Mouse (Mus musculus): ENCODE data around the gene Lsm12.

Lsm12 gene

GRCm38 (mm10) chr11:102216056-102216885 is 31.2 kb upstream of the Lsm12 start:
- peak; percentile 70 to 72 for DNase-seq (ENCODE audit: low spot score in 2 of 2)

GRCm38 (mm10) chr11:102215511-102215910 is 30.4 kb upstream of the Lsm12 start:
- DNase-seq (ENCODE audit: low spot score in 2 of 2): no peak

GRCm38 (mm10) chr11:102214430-102215156 is 29.5 kb upstream of the Lsm12 start:
- DNase-seq (ENCODE audit: low spot score in 2 of 2): no peak

DNA sequence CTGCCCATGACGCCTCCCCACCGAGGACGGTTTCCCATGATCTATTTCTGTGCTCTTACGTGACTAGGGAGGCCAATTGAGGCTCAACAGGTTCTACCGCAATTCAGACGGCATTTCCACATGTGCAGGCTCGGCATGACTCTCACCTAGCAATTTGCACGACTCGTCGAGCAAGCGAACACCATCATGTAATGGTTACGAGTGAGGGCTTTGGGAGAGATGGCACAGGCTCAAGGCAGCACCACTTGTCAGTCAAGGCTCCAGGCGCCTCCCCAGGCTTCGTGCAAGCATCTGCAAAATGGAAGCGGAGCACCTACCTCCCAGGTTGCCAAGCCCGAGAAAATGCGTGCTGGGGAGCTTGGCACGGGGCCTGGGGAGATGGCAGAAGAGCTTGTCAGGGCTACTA is 26.8 kb upstream of the Lsm12 start:
- no peak for DNase-seq (ENCODE audit: low spot score in 2 of 2)

GRCm38 (mm10) chr11:102211011-102211410 is 25.9 kb upstream of the Lsm12 start:
- no peak for DNase-seq (ENCODE audit: low spot score in 2 of 2)

DNA sequence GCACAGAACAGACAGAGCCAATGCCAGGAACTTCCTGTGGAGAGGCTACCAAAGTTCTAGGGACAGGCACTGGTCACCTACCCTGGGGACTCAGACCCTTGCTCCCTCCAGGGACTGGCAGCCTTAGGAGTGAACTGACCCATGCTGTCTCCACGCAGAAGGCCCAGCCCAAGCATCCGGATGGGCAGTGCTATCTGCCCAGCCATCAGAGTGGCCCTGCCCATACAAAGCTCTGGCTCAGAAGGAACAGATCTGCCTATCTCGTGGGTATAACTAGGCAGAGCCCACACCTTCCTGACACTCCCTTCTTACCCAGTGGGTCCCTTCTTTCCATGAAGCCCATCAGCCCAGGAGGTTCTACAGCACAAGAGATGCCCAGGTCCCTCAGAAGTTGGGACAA is 25.1 kb upstream of the Lsm12 start:
- DNase-seq (ENCODE audit: low spot score in 2 of 2): no peak

- no peak for DNase-seq (ENCODE audit: low spot score in 2 of 2)
Observed at GRCm38 (mm10) chr11:102209742-102210141, 24.6 kb upstream of the Lsm12 start.

- no peak for DNase-seq (ENCODE audit: low spot score in 2 of 2)
Observed at GRCm38 (mm10) chr11:102208846-102209245, 23.8 kb upstream of the Lsm12 start.

GRCm38 (mm10) chr11:102207825-102208777 is 23.0 kb upstream of the Lsm12 start:
- peak in 1 of 2 experiments; percentile 56 for DNase-seq (ENCODE audit: low spot score in 2 of 2)

DNA sequence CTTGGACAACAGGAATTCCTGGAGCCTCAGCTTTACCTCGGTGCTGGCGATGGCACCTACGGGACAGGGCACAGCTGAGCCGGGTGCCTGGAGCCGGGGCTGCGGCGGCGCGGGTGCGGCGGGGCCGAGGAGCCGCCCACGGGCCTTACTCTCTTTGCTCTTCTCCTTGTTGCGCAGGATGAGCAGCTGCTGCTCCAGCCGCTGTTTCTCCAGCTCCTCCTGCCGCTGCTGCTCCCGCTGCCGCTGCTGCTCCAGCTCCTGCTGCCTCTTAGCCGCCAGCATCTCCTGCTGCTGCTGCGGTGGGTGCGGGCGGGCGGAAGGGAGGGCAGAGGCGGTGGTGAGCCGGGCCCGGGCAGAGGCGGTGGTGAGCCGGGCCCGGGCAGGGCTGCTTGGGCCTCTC is 21.4 kb upstream of the Lsm12 start:
- no peak for DNase-seq (ENCODE audit: low spot score in 2 of 2)

DNA sequence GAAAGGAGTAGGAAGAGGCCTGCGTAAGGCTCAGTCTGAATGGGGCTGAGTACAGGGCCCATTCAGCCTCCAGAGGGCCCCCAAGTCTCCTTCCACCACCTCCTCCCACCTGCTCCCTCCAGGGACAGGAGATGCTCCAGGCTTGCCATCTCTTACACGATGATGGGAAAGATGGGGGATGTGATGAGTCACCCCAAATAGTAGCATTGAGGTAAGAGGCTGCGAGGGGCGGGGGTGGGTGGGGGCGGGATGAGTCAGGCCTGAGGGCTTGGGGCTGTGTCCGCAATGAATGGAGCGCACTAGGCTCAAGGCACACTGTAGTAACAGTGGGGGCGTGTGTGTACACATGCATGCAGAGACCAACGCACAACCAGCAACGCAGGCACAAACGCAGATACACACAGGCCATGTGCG is 16.3 kb upstream of the Lsm12 start:
- no peak for DNase-seq (ENCODE audit: low spot score in 2 of 2)

DNA sequence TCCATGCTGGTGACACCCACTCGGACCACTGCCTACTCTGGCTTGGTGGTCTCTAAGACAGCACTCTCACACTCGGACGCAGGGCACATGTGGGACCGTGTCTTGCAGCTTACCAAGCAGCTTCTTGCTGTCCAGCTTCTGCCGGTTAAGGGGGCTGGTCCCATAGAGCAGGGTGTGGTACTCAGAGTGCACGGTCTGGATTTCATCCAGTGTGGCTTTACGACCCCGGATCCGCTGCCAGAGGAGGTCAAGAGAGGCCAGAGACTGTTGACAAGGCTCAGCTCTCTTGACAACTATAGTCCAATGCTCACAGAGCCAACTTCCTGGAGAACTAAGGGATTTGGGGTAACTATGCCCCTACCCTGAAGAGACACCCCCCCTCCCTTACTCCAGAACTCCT is 14.8 kb upstream of the Lsm12 start:
- DNase-seq (ENCODE audit: low spot score in 2 of 2): no peak

GRCm38 (mm10) chr11:102198245-102198644 is 13.1 kb upstream of the Lsm12 start:
- no peak for DNase-seq (ENCODE audit: low spot score in 2 of 2)

- DNase-seq (ENCODE audit: low spot score in 2 of 2): no peak
Observed at GRCm38 (mm10) chr11:102196018-102196797, 11.1 kb upstream of the Lsm12 start.

DNA sequence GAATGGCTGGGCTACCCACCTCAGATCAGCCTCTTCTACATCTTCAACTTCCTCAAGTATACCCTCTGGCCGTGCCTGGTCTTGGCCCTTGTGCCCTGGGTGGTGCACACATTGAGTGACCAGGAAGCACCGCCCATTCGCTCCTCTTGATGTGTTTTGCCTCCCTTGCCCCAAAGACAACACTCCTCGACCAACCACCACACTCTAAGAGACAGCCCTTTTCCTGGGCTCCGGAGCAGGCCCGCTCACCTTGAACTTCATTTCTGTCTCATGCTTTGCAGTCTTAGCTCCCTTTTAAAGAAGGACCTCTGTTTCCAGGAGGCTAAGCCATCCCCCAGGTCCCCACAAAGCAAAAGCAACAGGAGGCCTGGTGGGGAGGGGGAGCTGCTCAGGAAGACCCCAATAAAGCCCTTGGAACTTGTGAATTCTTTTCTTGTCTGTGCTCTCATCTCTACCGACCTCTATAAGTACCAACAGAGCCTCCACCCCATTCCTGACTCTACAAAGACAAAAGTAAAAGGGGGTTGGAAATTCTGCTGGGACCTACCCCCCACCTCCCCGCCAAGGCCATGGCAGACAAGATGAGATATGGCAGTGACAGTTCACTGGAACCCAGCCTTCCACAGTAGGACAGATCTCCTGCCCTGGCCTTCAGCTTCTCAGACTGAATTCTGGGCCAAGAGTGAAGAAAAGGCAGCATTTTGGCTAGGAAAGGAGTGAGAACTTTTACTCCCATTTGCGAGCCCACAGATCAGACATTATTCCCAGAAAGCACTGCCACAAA is 8.8 kb upstream of the Lsm12 start:
- no peak for DNase-seq (ENCODE audit: low spot score in 2 of 2)

- DNase-seq (ENCODE audit: low spot score in 2 of 2): no peak
Observed at GRCm38 (mm10) chr11:102190848-102191247, 5.8 kb upstream of the Lsm12 start.

DNA sequence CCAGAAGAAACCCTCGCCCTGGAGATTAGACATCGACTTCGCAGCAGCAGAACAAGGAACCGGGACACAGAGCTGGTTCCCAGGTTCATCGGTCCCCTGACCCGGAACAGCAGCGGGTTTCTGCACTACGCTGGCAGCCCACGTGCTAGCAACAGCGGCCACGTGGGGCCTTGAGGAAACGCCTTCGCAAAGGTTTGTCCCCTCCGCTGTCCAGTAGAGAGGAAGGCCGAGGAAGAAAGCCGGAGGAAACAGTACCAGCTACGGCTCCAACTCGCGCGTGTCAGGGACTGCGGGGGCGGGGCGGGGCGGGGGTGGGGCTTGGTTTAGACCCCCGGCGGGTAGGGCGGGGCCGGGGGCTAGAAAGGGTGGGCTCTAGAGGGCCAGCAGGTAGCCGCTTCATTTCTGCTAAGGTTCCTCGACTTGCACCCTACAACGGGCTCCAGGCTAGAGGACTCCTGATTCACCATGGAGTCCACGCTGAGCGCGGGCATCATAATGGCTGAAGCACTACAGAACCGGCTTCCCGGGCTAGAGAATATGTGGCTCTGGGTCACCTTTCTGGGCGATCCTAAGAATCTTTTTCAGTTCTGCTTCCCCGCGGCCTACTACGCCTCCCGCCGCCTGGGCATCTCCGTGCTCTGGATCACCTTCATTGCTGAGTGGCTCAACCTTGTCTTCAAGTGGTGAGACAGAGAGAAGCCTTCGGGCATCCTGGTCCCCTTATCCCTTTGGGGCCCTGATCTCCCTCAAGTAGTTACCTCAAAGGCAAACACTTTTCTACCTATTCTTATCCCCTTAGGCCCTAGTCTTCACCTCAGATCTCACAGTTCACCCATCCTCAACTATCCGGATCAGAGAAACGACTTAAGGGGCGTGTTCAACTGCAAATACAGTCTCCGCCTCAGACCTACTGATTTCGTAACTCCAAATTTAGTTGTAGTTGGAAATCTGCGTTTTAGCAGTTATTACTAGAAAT is 4.7 kb upstream of the Lsm12 start, which contains the start of gene G6pc3:
G6pc3 (plus strand) TSS at position 160 of the 976 bp plus-strand sequence.
- DNase-seq (ENCODE audit: low spot score in 2 of 2): peak; percentile 93

GRCm38 (mm10) chr11:102188980-102189379 is 3.9 kb upstream of the Lsm12 start:
- no peak for DNase-seq (ENCODE audit: low spot score in 2 of 2)

DNA sequence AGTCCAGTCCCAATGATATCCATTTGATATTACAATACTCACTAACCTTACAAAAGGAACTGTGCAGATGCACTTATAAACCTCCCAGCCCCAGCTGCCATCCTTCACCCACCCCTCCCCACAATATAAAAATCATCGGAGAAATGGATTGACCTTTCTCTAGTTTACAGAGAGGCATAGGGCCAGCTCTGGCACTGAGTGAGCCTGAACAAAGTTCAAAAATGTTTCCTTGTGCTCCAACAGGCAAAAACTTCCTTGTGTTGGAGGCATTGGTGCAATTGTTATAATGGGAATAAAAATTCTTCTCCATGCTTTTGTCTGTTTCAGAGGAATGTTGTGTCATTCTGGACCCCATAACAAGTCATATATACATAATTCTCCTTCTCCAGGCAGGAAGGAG is 1.1 kb upstream of the Lsm12 start:
- DNase-seq (ENCODE audit: low spot score in 2 of 2): no peak
